Mouse (Mus musculus): ENCODE results near the gene Nudt21.
"Not testable (repeated sequence)": the region's sequence is repeated elsewhere in the genome, so short reads cannot be mapped to it uniquely, and the experiment has no call there.

Gene Nudt21

DNA sequence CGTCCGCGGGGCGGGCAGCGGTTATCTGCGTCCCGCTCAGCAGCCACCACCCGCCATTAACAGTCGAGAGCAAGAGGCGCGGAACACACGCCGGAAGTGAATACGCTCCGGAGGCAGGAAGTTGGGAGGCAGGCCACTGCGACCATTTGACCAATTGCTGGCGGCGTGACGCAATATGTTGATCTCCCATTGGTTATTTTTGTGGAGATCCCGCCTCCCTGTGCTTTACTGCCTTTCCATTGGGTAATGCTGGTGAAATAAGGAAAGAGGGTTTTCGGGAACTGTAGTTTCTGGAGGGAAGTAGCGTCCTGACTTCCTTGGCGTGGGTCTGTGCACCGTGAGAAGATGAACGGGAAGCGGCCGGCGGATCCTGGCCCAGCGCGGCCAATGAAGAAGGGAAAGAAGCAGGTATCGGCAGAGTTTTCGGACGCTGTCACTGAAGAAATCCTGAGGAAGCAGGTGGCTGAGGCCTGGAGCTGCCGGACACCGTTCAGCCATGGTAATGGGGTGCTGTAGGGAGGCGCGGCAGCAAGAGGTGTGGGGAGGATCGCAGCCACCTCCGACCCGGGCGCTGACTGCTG lies at the start of gene Nudt21, which contains the start of gene Ogfod1:
Gene Nudt21, minus strand, starts transcription at position 88 of the 581 bp plus-strand sequence.
Gene Ogfod1, plus strand, starts transcription at position 255 of the 581 bp plus-strand sequence.
- DNase-seq (ENCODE audit: extremely low read depth, low read depth, low spot score) = peak; percentile 84

GRCm38 (mm10) chr8:94076461-94077192 lies 39.8 kb upstream of the Nudt21 start:
- DNase-seq (ENCODE audit: extremely low read depth, low read depth, low spot score) = no peak

DNA sequence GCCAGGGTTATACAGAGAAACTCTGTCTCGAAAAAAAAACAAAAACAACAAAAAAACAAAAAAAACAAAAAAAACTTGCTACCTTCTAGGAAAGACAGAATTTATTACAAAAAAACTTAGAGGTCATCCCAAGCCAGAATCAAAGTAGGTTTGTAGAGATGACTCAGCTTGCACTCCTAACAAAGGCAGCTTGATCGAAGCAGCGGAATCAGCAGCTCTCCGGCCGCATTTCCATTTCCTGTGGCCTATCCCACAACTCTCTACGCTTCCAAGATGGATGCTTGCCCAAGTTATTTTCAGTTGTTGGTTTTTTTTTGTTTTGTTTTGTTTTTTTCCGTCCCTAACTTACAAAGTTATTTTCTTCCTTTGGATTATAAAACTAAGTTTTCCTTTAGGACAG lies 32.0 kb upstream of the Nudt21 start:
- no peak for DNase-seq (ENCODE audit: extremely low read depth, low read depth, low spot score)

GRCm38 (mm10) chr8:94066121-94066863 lies 29.5 kb upstream of the Nudt21 start:
- no peak for DNase-seq (ENCODE audit: extremely low read depth, low read depth, low spot score)

- DNase-seq (ENCODE audit: extremely low read depth, low read depth, low spot score) = no peak
Measured at GRCm38 (mm10) chr8:94057157-94057854, 20.5 kb upstream of the Nudt21 start.

DNA sequence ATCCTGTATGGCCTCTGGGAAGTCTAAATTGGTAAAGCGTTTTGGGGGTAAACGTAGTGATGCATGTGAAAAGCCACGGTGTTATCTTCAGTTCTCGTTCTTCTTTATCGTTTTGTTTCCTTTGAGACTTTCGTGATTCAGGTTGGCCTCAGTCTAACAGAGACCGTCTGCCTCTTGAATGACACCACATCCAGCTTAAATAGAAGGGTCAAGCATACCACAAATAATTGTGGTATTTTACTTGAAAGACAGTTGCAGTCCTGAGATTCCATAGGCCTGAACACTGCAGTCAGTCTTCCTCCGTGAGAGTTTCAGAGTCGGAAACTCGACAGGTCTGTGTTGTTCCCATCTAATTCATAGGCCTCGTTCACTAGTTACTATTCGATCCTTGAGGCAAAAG lies 15.9 kb upstream of the Nudt21 start:
- DNase-seq (ENCODE audit: extremely low read depth, low read depth, low spot score) = no peak

GRCm38 (mm10) chr8:94047845-94048244 lies 11.0 kb upstream of the Nudt21 start:
- no peak for DNase-seq (ENCODE audit: extremely low read depth, low read depth, low spot score)

GRCm38 (mm10) chr8:94037806-94038205 lies 975 bp upstream of the Nudt21 start:
- DNase-seq (ENCODE audit: extremely low read depth, low read depth, low spot score) = no peak

GRCm38 (mm10) chr8:94036541-94036940 lies 290 bp downstream of the Nudt21 start:
- not testable (repeated sequence) for DNase-seq (ENCODE audit: extremely low read depth, low read depth, low spot score)

DNA sequence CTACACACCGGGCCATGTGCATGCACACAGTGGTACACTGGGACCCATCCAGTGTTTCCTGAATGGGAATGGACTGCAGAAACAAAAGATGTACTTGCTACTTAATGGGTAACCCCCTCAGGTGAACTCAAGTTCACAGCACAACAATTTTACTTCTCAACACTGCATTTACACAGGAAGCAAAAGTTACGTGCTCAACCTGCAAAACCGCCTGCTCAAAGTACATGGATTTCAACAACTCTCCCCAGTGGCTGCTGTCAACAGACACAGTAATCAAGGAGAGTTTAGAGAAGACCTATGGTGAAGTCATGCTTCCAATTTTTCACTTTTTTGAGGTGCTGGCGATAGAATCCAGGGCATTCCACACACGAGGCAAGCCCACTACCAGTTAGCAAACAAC lies 1.6 kb downstream of the Nudt21 start:
- no peak for DNase-seq (ENCODE audit: extremely low read depth, low read depth, low spot score)

DNA sequence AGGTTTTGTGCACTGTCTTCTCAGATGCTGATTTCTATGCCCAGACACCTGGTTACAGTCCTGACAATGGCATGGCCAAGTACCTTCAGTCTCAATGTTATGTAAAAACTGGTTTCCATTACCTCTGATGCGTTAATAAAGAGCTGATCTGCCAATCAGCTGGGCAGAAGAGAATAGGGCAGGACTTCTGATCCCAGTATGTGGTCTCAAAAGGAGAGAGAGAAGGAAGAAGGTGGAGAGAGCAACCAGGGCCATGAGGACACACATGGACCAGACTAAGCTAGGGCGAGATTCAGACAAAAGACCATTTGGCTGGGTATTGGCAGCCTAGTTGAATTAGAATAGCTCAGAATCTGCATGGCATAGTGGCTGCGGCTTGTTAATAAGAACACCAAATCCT lies 3.2 kb downstream of the Nudt21 start:
- no peak for DNase-seq (ENCODE audit: extremely low read depth, low read depth, low spot score)

GRCm38 (mm10) chr8:94029701-94030100 lies 7.1 kb downstream of the Nudt21 start:
- no peak for DNase-seq (ENCODE audit: extremely low read depth, low read depth, low spot score)

DNA sequence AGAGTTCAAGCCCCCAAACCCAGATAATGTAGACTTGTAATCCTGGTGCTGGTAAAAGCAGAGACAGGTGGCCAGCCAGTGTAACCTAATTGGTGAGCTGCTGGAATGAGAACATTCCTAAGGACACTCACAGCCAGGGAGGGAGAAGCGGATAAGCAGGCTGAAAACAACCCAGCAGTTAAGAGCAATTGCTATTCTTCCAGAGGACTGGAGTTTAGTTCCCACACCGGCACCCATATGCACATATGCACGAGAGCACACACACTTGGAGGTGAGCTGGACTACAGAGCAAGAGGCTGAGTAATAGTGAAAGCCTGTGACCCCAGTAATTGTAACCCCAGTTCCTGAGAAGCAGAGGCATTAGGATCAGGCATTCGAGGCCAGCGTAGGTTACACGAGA lies 12.9 kb downstream of the Nudt21 start:
- DNase-seq (ENCODE audit: extremely low read depth, low read depth, low spot score) = no peak

DNA sequence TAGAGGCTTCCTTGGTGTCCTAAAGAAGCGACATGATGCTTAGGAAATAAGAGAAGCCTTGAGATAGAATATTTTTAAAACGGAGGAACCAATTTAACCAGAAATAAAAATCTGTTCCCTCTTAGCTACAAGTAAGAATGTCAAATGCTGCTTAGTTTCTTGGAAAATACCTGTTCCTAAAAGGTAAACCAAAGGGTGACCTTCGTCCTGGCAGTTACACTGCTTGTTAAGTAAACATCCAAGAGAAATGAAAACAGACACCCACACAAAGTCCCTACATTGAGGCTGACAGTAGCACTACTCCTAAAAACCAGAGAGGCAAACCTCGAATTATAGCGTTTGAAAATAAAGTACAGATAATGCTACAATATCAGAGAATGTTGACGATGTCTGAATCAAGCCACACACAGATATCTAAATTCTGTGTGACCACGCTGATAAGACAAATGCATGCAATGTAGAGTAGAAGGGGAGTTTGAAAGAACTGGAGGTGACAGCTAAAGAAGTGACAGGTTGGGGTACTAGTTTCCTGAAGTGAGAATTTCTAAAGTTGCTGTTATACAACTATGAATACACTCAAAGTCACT lies 23.7 kb downstream of the Nudt21 start:
- no peak for DNase-seq (ENCODE audit: extremely low read depth, low read depth, low spot score)

DNA sequence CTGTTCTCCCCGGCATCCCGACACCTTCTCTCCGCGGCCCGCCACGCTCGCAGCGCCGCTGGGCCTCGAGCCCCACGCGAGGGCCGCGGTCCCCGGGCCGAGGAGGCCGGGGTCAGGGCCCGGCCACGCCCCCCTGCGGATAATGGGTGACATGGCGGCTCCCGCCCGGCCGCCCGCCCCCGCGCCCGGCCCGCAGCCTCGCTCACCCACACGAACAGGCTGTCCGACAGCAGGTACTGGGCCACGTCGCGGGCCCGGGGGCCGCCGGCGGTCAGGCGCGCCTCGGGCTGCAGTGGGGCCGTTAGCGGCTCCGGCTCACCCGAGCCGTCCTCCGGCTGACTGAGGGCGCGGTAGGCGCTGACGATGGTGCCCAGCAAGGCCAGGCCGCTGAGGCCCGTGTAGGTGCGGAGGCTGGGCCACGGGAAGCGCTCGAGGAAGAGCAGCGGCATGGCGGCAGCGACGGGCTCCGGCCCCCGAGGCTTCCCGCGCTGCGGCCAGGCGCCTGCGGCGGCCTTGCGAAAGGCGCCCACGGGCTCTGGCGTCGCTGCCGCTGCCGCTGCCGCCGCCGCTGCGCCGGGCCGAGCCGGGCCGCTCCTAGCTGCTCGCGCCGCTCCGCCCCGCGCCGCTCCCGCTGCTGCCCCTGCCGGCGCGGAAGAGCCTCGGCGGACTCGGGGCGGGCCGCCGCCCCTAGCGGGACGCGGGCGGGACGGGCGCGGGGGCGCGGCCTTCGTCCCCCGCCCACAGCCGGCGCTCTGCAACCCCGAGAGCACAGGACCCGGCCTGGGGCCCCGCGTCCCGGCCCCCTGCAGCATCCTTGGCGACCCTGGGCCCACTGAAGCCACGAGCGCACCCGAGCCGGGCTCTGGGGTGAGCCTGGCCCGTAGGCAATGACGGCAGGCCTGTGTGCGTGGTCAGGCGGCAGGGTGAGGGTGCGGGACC lies 24.5 kb downstream of the Nudt21 start, which contains the start of gene Amfr:
Gene Amfr, minus strand, starts transcription at position 830 of the 939 bp plus-strand sequence.
- no peak for DNase-seq (ENCODE audit: extremely low read depth, low read depth, low spot score)

- DNase-seq (ENCODE audit: extremely low read depth, low read depth, low spot score) = no peak
Measured at GRCm38 (mm10) chr8:94011076-94012012, 25.5 kb downstream of the Nudt21 start.

- DNase-seq (ENCODE audit: extremely low read depth, low read depth, low spot score) = no peak
Measured at GRCm38 (mm10) chr8:94010101-94010705, 26.6 kb downstream of the Nudt21 start.

DNA sequence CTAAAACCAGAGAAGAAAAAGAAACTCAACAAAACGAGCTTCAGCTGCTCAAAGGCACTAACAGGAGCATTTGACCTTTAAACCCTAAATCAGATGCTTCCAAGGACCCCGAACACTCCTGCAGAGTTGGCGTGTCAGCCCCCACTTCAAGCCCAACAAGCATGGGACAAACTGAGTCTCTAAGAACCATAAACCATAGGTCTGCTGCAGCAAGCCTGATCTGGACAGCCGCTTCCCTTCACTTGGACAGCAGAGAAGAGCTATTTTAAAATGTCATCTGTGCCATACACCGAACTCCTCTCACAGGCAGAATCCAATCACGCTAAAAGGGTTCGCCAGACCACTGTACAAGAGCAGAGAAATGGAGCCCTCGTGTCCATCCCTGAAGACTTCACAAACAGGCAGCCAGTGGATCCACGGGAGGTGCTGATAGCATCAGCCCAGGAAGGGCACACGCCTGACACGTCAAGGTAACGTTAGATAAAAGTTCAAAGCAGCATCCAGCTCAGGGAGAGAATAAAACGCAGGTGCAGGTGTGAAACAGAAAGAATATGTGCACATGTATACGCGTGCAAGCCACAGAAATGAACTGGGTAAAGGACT lies 27.5 kb downstream of the Nudt21 start:
- no peak for DNase-seq (ENCODE audit: extremely low read depth, low read depth, low spot score)

Data from fat pad, adult 2 months (tissue).